Mouse (Mus musculus): ENCODE data around the gene Cdk14.

- no peak for TF ChIP-seq POLR2A (IDR thresholded peaks at IDR 0.05; ENCODE audit: control insufficient read depth, low read depth, low read length)
- no peak for TF ChIP-seq CTCF (IDR thresholded peaks at IDR 0.05; ENCODE audit: control insufficient read depth, insufficient read depth, insufficient replicate concordance, low read depth, low read length)
These were observed 664.8 kb downstream of the Cdk14 start for GRCm38 (mm10) chr5:4755326-4755725.

Measured in testis, adult 2 months (tissue).